Mouse (Mus musculus): Measurements from ENCODE around the gene Aunip. TPM values are rescaled to one million over a fixed set of nuclear protein-coding genes. Genes with fewer than 3 reads are reported as not detected.

The Aunip gene
- polyA plus RNA-seq, 1 experiment from 2014 or later = 5.1 TPM

DNA sequence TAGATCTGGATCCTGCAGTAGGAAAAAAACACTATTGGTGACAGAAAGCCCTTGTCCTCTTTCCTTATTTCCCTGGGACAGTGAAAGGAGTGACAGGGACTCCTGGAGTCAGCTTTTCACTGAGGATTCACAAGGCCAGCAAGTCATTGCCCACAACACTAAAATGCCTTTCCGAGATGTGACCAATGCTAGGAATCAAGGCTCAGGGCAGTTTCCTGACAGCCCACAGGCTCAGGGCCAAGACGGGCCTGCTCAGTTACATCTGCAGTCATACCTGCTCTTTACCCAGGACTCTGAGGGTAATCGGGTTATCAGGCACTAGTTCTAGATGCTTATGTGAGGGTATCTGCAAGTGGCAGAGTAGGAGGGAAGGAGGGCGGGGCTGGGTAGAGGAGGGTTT lies 12.6 kb downstream of the Aunip start:
- WGBS = 89% methylated on average over 4 of the region's 4 CpGs
- no peak overlapping the region for H3K4me2 ChIP-seq (replicated peaks)
- H3K27me3 ChIP-seq = no peaks in the 10 kb centered on the region
- H3K9me3 ChIP-seq = no peaks in the 10 kb centered on the region
- H3K27ac ChIP-seq (replicated peaks) = no peak overlapping the region
- H3K36me3 ChIP-seq = peaks cover 39% of the 10 kb centered on the region
- no peak for ATAC-seq (replicated peaks)
- no peak overlapping the region for H3K4me3 ChIP-seq
- no peaks in the 10 kb centered on the region for H3K4me1 ChIP-seq
- H3K9ac ChIP-seq (replicated peaks) = no peak overlapping the region

GRCm38 (mm10) chr4:134525806-134526205 lies 15.0 kb downstream of the Aunip start:
- Histone ChIP-seq H3K36me3 (peaks cover 58% of the 10 kb centered on the region), H3K4me3 (no peak overlapping the region), H3K9me3 (no peaks in the 10 kb centered on the region), H3K27me3 (no peaks in the 10 kb centered on the region), H3K9ac (replicated peaks) (no peak overlapping the region), H3K4me1 (no peaks in the 10 kb centered on the region), H3K27ac (replicated peaks) (no peak overlapping the region), H3K4me2 (replicated peaks) (no peak overlapping the region)
- 24% methylated on average over 5 of the region's 5 CpGs for WGBS
- ATAC-seq (replicated peaks) = no peak

DNA sequence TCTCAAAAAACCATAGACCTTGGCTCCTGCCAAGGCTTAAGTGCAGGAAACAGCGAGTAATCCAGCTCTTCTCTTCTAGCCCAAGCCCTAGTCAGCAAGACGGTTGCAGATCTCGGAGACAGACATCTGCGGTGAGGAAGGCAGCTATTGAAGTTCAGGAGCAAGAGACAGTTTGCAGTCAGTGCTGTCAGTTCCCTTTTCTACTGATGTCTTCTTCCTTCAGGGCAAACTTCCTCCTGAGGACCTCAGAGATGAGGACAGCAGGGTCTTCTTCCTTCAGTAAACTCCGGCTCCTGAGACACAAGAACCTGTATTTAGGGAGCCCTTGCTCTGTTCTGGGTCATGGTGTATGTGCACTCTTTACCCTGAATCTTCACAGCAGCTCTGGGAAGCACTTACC lies 15.4 kb downstream of the Aunip start:
- Histone ChIP-seq H3K9ac (replicated peaks) (no peak overlapping the region), H3K36me3 (peaks cover 62% of the 10 kb centered on the region), H3K4me1 (no peaks in the 10 kb centered on the region), H3K4me2 (replicated peaks) (no peak overlapping the region), H3K27me3 (no peaks in the 10 kb centered on the region), H3K27ac (replicated peaks) (no peak overlapping the region), H3K9me3 (no peaks in the 10 kb centered on the region), H3K4me3 (no peak overlapping the region)
- ATAC-seq (replicated peaks) = no peak
- WGBS = 52% methylated on average over 5 of the region's 5 CpGs

GRCm38 (mm10) chr4:134532928-134533327 lies 22.1 kb downstream of the Aunip start:
- Histone ChIP-seq H3K4me2 (replicated peaks) (no peak overlapping the region), H3K4me3 (no peak overlapping the region), H3K36me3 (peaks cover 31% of the 10 kb centered on the region), H3K27ac (replicated peaks) (no peak overlapping the region), H3K9ac (replicated peaks) (no peak overlapping the region), H3K9me3 (no peaks in the 10 kb centered on the region), H3K4me1 (peaks cover 23% of the 10 kb centered on the region), H3K27me3 (no peaks in the 10 kb centered on the region)
- WGBS = 89% methylated on average over 4 of the region's 4 CpGs
- ATAC-seq (replicated peaks) = no peak

- Histone ChIP-seq H3K9me3 (no peaks in the 10 kb centered on the region), H3K9ac (replicated peaks) (no peak overlapping the region), H3K4me2 (replicated peaks) (peak overlapping the region; percentile 91; the same call in 1 of the 2 replicates), H3K4me1 (peaks cover 23% of the 10 kb centered on the region), H3K4me3 (no peak overlapping the region), H3K27me3 (no peaks in the 10 kb centered on the region), H3K27ac (replicated peaks) (no peak overlapping the region), H3K36me3 (peaks cover 27% of the 10 kb centered on the region)
- ATAC-seq (replicated peaks) = no peak
- 88% methylated on average over 4 of the region's 4 CpGs for WGBS
Measured at GRCm38 (mm10) chr4:134533421-134533820, 22.6 kb downstream of the Aunip start.

- Histone ChIP-seq H3K4me3 (peak overlapping the region; percentile 95), H3K4me2 (replicated peaks) (peak overlapping the region; percentile 91)
Measured at GRCm38 (mm10) chr4:134534124-134534886, 23.5 kb downstream of the Aunip start.

GRCm38 (mm10) chr4:134534932-134535786 lies 24.4 kb downstream of the Aunip start, which contains the start of gene Mtfr1l:
Gene Mtfr1l (minus strand): TSS chr4:134535387.
- peak within 1 kb of the TSS; percentile 86 for H3K27ac ChIP-seq (replicated peaks)
- H3K9me3 ChIP-seq = no peaks in the 10 kb centered on the region
- H3K4me2 ChIP-seq (replicated peaks) = peak within 1 kb of the TSS; percentile 91
- peak within 1 kb of the TSS; percentile 78 for H3K9ac ChIP-seq (replicated peaks)
- ATAC-seq (replicated peaks) = peak; percentile 97
- peaks cover 29% of the 10 kb centered on the region for H3K4me1 ChIP-seq
- no peaks in the 10 kb centered on the region for H3K27me3 ChIP-seq
- peaks cover 25% of the 10 kb centered on the region for H3K36me3 ChIP-seq
- H3K4me3 ChIP-seq = peak within 1 kb of the TSS; percentile 95
- WGBS = under 1% methylated on average over 71 of the region's 71 CpGs

More at GRCm38 (mm10) chr4:134534124-134534886, 23.5 kb downstream of the Aunip start:
- WGBS = under 1% methylated on average over 57 of the region's 57 CpGs
- Histone ChIP-seq H3K36me3 (peaks cover 25% of the 10 kb centered on the region), H3K9me3 (no peaks in the 10 kb centered on the region), H3K27ac (replicated peaks) (peak overlapping the region; percentile 86), H3K27me3 (no peaks in the 10 kb centered on the region), H3K9ac (replicated peaks) (peak overlapping the region; percentile 78), H3K4me1 (peaks cover 28% of the 10 kb centered on the region)
- ATAC-seq (replicated peaks) = no peak; the same call in none of the 2 replicates

DNA sequence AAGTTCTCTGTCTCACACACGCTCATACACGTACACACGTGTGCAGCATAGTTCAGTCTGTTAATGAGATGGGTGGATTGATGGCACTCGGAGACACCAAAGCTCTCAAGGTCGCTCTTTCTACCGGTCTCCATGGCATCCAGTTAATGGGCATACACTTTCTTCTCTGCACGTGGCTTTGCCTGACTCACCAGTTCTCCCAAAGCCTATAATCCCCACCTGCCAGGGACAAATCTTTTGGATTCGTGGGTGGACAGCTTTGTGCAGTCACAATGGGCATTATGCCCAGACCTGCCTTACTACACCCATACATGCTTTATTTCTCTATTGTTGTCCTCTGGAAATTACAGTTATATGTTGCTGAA lies 25.0 kb downstream of the Aunip start:
- ATAC-seq (replicated peaks) = peak; percentile 27
- H3K27ac ChIP-seq (replicated peaks) = peak overlapping the region; percentile 86
- peak overlapping the region; percentile 95 for H3K4me3 ChIP-seq
- H3K9me3 ChIP-seq = no peaks in the 10 kb centered on the region
- 4% methylated on average over 8 of the region's 8 CpGs for WGBS
- no peaks in the 10 kb centered on the region for H3K27me3 ChIP-seq
- peaks cover 29% of the 10 kb centered on the region for H3K4me1 ChIP-seq
- H3K9ac ChIP-seq (replicated peaks) = peak overlapping the region; percentile 78
- H3K36me3 ChIP-seq = peaks cover 29% of the 10 kb centered on the region
- peak overlapping the region; percentile 91 for H3K4me2 ChIP-seq (replicated peaks)

GRCm38 (mm10) chr4:134538997-134539580 lies 28.3 kb downstream of the Aunip start:
- H3K36me3 ChIP-seq = peaks cover 43% of the 10 kb centered on the region
- H3K4me1 ChIP-seq = peaks cover 18% of the 10 kb centered on the region
- 61% methylated on average over 10 of the region's 10 CpGs for WGBS
- no peaks in the 10 kb centered on the region for H3K9me3 ChIP-seq
- ATAC-seq (replicated peaks) = no peak
- no peak overlapping the region for H3K4me2 ChIP-seq (replicated peaks)
- H3K4me3 ChIP-seq = no peak overlapping the region
- no peak overlapping the region for H3K9ac ChIP-seq (replicated peaks)
- H3K27ac ChIP-seq (replicated peaks) = no peak overlapping the region
- H3K27me3 ChIP-seq = no peaks in the 10 kb centered on the region

GRCm38 (mm10) chr4:134542726-134543125 lies 31.9 kb downstream of the Aunip start:
- H3K27me3 ChIP-seq = no peaks in the 10 kb centered on the region
- no peak overlapping the region for H3K27ac ChIP-seq (replicated peaks)
- H3K36me3 ChIP-seq = peaks cover 55% of the 10 kb centered on the region
- ATAC-seq (replicated peaks) = no peak
- H3K4me3 ChIP-seq = no peak overlapping the region
- peaks cover 13% of the 10 kb centered on the region for H3K4me1 ChIP-seq
- H3K9ac ChIP-seq (replicated peaks) = no peak overlapping the region
- no peak overlapping the region for H3K4me2 ChIP-seq (replicated peaks)
- WGBS = 90% methylated on average over 9 of the region's 9 CpGs
- no peaks in the 10 kb centered on the region for H3K9me3 ChIP-seq

DNA sequence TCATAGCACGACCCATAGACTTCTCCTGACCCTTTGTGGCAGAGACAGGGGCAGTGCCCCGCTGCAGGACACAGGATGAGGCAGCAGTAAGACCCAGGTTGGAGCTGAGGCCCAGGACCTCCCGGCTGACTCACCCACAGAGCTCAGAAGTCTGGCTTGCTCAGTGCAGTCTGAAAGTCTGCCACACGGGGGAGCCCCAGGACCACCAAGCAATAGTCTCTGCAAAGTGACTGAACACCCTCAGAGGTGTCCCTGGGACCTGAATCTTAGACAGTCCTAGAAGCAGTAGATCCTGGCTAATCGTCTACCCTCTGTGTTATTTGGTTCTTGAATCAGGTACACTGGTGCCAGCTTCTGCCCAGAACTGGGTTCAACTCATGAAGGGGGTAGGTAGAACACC lies 32.5 kb downstream of the Aunip start:
- 7% methylated on average over 5 of the region's 5 CpGs for WGBS
- Histone ChIP-seq H3K4me3 (no peak overlapping the region), H3K27ac (replicated peaks) (no peak overlapping the region), H3K9ac (replicated peaks) (no peak overlapping the region), H3K27me3 (no peaks in the 10 kb centered on the region), H3K4me1 (peaks cover 19% of the 10 kb centered on the region), H3K9me3 (no peaks in the 10 kb centered on the region), H3K36me3 (peaks cover 56% of the 10 kb centered on the region), H3K4me2 (replicated peaks) (no peak overlapping the region)
- peak; percentile 68 for ATAC-seq (replicated peaks)
